Mouse (Mus musculus): ENCODE measurements at regions not wholly inside any gene's neighbourhood (a gene's known extent, or its start where the extent isn't known, plus 50 kb on each side); places are given as distances from the start of the nearest gene placed in this dataset.

DNA sequence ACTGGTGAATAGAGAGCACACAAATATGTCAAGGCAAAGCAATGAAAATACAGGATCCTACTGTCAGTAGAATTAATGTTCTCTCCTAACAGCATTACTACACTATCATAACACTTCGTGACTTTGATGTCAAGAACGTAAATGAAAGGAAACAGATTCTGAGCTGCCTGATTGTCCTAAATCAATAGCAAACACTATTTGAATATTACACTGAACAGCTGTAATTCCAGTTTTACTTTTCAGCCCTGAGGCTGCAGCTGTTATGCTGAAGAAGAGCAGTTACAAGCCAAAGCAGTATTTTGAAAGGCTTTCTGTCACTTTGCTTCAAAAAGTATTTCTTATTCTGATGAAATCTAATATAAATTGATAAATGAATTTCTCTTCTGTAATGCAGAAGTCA lies 828.7 kb upstream of the Adgrl2 start:
- intact Hi-C loops (cut with DNase I) = no loop called here

DNA sequence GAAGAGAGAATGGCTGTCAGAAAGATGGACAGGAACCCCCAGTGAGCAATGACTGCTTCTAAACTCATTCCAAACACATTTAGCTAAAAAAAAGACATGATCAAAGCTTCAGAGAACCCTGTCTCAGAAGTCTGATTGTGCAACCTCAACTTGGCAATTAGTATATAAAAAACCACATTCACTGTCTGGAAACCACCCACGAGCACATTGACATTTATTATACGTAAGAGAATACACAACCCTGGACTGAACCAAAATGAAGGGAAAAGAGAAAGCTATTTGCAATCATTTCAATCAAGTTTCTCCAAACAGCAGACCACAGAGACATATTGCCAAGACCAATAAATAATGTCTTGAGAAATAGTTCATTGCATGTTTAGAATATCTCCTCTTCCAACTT lies 820.7 kb upstream of the Adgrl2 start:
- intact Hi-C loops (cut with DNase I) = no loop called here

DNA sequence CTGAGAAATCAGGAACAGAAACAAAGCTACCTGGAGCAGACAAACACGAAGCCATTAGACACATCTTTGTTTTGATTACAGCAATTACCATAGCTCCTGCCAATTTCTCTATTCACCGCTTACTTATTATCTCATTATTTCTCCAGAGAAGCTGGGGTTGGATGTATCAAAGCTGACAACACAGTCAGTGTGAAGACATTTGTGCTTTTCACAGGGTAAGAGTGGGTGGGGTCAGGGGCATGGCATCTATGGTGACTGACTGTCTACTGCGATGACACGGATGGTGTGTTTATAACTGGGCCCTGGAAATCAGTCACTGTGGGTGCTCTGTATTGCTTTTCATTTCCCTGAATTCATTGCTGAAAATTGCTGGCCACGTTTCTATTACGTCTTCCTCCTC lies 815.0 kb upstream of the Adgrl2 start:
- intact Hi-C loops (cut with DNase I) = no loop called here

DNA sequence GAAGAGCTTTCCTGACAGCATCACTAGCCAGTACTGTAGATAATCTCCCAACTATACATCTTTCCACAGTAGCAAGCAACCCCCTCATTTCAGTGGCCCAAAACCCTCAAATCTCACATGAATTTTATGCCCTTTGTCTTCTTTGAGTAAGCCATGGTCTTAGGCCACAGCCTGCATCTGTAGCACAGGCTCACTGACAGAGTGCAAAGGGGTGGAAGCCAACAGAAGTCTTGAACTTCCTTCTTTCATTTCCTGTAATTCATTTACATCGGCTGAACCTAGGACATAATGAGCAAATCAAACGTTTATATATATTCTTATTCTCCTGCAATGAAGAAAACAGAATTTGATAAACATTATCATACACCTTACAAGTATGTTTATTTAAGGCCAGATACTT lies 805.8 kb upstream of the Adgrl2 start:
- intact Hi-C loops (cut with DNase I) = no loop called here

DNA sequence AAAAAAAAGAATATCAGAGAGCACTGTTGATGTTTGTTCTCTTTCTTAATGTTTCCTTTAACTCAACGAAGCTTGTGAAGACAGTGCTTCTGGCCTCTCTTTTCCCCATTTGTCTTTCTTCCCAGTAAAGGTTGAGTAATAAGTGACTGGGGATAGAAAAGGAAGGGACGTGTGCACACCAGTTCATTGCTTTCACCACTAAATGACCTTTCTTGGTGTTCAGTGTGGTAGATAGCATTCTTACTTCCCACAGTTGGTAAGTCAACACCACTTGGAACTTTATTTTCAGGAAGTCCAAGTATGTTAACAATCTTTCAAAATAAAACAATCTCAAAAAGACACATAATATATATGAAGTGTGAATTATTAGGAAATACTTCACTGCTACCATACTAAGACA lies 801.2 kb upstream of the Adgrl2 start:
- intact Hi-C loops (cut with DNase I) = no loop called here

DNA sequence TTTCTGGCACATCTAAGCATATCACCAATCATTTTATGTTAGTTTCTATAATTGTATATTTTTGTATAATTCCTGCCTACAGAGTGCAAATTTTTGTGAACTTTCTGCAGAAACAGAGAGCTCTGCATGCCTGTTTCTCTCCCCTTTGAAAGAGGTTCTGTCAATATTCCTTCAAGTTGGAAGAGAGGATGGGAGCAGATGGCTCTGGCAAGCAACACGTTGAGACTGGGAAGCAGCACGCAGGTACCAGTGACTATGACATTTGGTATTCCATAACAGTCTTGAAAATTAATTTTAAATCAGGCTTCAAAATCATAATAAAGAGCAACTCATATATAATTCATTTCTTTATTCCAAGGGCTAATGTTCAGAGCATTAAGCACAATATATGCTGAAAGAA lies 795.7 kb upstream of the Adgrl2 start:
- intact Hi-C loops (cut with DNase I) = no loop called here

DNA sequence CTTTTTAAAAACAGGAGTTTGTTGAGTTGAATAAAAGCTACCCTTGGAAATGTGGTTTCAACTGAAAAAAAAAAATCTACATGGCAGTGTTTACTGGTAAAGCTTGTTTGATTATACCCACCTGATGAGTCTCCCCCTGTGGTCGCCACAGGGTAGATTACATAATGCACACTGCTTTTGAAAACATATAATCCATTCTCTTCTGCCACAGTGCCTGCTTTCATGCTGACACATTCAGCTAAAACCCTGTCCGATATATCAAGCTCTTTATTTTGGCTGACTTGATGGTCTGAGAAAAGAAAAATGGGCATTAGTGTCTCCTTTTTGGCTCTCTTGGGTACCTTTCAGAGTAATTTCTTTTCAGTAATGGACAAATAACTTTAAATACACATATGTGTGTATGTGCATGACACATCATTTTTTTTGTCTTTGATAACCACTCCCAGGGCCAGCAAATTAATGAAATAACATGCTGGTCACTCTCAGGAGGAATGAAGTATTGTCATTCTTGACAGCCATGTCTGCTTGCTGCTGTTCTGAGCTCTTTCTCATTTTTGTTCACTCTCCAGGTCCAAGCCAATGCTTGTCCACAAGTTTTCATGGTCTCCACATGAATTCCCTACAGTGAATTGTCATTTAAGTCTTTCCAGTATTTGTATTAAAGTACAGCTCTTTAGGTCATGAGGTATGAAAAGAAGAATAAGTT lies 793.7 kb upstream of the Adgrl2 start:
- intact Hi-C loops (cut with DNase I) = no loop called here

DNA sequence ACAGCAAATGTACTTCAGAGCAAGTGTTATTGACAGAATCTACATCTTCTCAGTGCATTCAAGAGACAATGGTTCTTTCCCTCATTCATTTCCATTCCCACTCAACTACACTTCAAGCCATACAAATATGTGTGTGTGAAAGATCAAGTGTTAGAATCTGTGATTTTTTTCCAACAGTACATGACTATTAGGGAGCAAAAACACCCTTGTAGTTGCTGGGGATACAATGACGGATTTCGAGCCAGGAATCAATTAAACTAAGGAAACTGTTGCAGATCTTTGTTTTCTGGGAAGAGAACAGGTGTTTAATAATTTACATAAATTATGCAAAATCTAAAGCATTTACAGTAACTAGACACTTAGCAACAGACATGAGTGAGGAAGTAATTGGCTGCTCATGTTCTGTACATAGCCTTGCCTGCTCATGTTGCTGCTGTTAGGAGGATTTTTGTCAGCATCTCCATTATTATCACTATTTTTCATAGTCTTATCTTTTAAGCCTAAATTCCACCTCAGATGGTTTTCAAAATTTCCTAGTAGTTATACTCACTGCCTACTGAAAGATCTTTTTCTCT lies 777.6 kb upstream of the Adgrl2 start:
- intact Hi-C loops (cut with DNase I) = no loop called here

DNA sequence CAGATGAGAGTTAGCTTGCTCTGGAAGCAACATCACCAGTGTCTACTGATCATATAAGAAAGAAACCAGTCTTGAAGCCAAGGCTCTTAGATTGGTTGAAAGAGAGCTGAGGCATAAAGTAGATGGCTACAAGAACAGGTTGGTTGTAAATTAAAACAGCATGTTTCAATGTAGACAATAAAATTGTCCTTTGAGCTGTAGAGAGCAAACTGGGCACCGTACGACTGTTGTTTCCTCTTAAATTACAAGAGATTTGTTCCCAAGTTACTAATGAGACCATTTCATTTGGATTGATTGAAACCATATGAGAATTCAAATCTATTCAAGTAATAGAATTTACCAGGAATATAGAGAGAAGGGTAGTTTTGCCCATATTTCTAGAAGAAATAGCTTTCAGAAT lies 770.9 kb upstream of the Adgrl2 start:
- intact Hi-C loops (cut with DNase I) = no loop called here

DNA sequence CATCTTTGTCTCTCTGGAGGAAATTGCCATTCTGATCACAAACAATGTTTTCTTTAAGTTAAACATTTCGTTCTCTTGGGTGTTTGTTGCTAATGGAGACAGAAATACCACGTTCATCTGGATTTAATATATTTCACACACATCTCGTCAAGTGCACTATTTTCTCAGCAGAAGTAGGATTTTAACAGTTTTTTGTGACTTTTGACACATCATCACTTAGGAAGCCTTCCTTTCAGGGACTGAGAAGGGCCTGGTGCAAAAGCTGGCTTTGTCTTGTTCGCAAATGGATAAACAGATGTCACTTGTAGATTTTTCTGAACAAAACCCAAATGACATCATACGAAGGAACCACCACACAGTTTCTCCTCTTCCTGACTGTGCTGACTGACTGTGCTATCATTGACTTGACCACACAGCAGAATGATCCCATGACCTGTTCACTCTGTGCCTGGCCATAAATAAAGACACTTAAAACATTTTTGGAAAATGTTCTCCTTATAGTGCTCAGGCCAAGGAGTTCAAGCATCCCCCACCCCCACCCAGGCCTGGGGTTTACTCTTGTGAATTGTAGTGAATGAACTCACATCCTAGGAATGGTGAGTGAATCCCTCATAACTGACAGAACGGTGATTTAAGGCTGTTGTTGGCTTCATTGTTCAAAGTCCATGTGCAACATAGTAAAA lies 767.7 kb upstream of the Adgrl2 start:
- intact Hi-C loops (cut with DNase I) = no loop called here

DNA sequence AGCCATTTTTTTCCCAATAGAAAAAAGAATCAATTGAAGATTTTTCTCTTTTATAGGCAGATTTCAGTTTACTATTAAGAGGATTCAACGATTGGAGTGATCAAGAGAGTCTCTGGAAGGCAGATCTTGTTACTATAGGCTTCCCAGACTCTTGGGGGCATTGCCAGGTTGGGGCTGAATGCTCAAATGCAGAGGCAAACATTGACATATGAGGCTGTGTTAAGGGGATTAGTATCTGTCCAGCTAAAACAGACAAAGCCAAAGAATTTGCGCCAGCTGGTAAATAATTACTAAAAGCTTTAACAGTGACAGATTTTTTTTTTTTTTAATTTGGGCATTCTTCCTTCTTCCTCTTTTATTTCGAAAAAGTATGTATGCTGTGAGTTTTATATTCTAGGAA lies 745.7 kb upstream of the Adgrl2 start:
- intact Hi-C loops (cut with DNase I) = no loop called here

DNA sequence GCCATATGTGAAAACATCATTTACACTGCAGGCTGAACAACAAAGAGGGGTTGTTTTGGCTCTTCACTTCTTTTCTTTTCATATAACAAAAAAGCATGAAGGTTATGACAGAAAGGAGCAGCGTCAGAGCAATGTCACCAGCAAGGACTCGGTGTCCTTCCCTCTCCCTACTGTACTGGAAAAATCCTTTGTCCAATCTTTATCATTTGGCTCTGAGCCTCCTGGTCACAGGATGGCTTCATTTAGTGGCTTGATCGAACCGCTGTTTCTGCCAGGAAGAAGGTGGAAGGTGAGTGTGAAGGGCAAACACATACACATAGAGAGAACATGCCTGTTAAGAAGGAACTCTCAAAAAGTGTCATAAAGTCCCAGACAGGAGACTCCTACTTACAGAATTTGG lies 735.9 kb upstream of the Adgrl2 start:
- intact Hi-C loops (cut with DNase I) = no loop called here

DNA sequence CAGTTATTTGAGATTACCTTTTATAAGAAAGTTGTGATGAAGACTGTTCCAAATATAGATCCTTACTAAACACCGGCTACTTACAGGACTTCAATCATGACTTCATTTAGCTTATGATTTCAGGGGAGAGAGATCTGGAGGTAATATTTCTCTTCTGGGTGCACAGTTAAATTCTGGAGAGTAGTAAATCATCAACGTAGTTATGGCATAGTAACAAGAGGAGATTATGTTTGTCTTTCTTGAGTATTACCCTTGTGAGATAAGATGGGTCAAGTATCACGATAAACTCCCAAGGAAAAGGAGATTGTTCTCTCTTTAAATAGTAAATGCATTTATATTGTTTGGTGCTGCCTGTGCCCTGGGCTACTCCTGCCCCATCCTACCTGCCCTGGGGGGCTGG lies 734.5 kb upstream of the Adgrl2 start:
- intact Hi-C loops (cut with DNase I) = no loop called here

DNA sequence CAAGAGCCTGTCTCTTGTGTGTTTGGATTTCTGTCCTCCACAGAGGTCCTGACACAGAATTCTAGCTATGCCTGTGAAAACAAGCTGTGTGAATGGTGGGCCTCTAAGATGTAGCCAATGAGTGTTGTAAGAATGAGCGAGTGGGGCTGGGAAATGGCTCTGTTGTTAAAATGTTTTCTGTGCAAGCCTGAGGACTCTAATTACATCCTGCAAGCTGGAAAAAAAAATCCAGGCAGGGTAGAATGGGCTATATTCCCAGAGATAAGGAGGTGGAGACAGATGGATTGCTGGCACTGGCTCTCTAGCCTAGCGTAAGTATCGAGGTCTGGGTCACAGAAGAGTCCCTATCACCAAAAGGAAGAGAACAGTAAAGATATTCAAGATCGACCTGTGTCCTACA lies 731.5 kb upstream of the Adgrl2 start:
- intact Hi-C loops (cut with DNase I) = no loop called here

DNA sequence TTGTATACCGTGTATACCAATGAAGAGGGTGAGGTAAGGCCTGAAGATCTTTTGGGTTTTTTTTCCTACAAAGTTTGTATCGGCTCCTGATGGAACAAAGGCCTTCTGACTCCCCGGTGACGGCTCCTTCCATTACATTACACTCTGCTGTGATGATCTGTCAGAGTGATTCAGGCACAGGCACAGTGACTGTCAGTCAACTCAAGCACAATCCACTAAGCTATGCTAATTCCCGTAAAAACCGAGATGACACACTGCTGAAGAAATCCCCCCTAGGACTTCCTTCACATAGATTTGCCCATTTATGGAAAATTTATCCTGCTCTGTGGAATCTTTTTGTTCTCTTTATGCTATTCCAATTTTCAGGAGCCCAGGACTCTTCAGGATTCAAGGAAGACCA lies 730.0 kb upstream of the Adgrl2 start:
- intact Hi-C loops (cut with DNase I) = no loop called here

DNA sequence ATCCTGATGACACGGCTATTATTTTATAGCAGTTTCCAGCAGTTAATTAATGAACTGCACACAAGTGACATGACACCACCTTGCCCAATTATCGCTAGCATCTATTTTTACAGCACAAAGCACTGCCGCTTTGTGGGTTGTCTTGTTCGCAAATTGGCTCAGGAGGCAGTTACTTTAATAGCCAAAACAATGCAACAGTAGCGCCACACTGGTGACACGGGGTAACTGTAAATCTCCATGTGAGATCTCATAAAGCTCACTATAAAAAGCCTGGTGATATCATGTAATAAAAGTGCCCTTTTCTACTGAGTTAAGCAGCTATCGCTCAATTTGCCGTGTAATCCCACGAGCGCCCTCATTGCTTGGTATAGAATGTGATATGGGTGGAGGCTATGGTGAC lies 715.4 kb upstream of the Adgrl2 start:
- intact Hi-C loops (cut with DNase I) = no loop called here

DNA sequence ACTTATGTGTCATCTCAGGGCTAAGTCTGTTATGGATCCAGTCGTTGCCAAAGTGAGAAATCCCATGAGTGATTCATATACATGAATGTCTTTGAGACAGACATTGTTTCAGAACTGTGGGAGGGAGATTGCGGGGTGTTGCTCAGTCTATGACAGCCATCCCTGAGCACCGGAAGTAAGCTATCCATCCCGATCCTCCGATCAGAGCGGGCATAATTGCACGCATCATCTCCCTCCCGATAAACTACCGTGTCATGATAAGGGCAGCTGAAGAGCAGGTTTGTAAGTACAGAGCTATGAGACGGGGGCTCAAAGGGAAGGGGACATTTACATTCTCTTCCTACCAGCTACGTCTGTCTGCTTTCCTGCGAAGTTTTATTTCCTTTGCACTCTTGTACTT lies 715.0 kb upstream of the Adgrl2 start:
- intact Hi-C loops (cut with DNase I) = no loop called here

DNA sequence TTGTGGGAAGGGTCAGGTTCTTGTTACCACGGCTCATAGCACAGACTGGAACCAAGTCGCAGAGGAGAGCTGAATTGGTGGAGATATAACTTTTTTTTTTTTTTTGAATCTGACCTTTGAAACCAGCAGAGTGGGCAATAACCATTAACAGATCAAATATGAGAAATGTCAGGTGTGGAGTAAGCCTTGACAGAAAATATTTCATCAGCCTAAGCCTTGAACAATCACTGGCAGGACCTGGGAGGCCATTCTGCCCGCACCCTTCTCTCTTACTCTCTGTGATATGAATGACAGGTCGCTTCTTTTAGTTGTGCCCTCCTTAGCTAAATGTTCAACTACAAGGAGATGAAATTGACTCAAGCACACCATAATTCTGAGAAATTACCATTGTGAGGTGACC lies 714.1 kb upstream of the Adgrl2 start:
- intact Hi-C loops (cut with DNase I) = no loop called here

DNA sequence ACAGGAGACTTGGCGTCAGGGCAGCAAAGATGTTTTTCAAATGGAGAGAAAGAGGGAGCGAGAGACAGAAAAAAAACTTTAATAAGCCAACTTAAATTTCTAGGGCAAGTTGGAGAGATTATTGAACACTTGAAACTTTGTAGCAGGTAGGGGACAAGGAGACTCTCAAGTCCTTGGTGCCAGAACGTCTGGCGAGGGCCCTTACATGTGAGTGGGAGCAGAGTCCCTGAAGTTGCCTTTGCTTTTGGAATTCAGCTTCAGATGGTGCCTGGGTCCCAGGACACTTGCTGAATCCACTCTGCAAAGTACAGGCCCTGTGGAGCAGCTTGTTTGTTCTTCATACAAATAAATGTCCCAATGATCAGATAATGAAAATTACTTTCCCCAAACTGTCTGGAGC lies 693.2 kb upstream of the Adgrl2 start:
- intact Hi-C loops (cut with DNase I) = no loop called here

DNA sequence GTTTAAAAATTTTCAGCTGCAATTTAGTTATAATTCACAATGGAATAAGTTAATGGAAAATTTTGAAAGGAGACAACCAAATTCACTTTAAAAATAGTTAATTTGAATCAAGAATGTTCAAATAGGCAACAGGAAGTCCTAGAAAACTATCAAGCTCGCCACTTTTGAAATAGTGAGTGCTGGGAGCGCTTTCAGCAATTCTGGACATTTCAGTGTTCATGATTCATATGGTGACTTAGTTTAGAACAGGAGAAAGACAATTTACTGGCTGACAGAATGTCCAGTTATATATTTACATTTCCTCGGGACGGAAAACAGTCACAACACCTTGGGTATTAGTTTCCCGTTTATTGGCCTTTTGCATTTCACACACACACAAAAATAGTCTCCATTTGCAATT lies 691.9 kb upstream of the Adgrl2 start:
- intact Hi-C loops (cut with DNase I) = no loop called here

DNA sequence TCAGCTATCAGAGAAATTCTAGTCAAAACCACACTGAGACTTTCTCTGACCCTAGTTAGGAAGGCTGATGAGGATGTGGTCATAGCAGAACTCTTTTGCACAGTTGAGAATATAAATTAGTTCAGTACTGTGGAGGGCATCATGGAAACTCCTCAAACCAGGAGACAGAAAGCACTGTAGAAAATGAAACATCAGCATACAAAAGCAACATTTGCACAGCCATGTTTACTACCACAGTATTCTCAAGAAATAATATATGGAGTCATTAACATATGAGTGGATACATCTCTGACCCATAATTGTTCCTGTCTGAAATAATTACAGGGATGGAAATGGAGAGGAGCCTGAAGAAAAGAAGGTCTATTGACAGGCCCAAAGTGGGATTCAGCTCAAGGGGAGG lies 683.6 kb upstream of the Adgrl2 start:
- intact Hi-C loops (cut with DNase I) = no loop called here

DNA sequence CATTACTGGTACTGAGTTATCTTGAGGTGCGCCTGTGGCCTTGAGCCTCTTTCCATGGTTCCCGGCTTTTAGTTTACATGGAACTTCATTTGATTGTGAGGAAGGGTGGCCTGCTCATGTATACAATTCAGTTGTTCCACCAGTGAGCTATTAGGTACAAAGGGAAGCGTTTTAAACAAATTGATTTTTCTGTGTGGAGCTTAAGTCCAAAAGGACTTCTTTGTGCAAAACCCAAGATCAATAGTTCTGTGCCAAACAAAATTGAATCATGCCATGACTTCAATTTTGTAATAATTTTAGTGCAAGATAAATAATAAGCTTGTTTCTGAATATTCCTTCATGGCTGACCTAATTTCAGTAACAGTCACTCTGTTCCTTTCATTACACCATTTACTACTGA lies 674.3 kb upstream of the Adgrl2 start:
- intact Hi-C loops (cut with DNase I) = no loop called here

DNA sequence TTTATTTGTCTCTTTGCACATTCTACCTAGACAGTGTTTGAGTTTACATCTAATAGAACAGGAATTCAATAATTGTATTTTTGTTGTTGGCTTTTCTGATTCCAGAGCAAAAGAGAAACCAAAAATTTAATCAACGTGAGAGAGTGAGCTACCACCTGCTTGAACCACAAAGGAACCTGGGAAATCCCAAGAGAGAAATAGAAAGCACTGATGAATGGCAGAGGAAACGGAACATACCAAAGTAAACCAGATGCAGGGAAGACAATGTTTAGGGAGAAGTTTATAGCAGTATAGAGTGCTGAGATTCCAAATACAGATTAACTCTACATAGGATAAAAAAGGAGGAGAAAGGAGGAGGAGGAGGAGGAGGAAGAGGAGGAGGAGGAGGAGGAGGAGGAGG lies 648.0 kb upstream of the Adgrl2 start:
- intact Hi-C loops (cut with DNase I) = no loop called here
